Mouse (Mus musculus) right cerebral cortex, postnatal 36 days (tissue): Measurements from ENCODE around the gene Col13a1.

Experiments used
- DNase-seq, 2 experiments: peaks; one replicate each; pipeline ENCODE4 v3.0.0; 2022; ENCODE audit warnings: low spot score in 2 of 2, mixed read lengths in 1 of 2

Gene Col13a1

GRCm38 (mm10) chr10:61905308-61905707 is 73.6 kb downstream of the Col13a1 start:
- DNase-seq = peak in 1 of 2 experiments; percentile 8

- no peak for DNase-seq
Observed at GRCm38 (mm10) chr10:61898116-61898515, 80.8 kb downstream of the Col13a1 start.

GRCm38 (mm10) chr10:61894564-61894963 is 84.3 kb downstream of the Col13a1 start:
- DNase-seq = no peak

GRCm38 (mm10) chr10:61891138-61891537 is 87.8 kb downstream of the Col13a1 start:
- DNase-seq = no peak

- DNase-seq = no peak
Observed at GRCm38 (mm10) chr10:61890294-61890693, 88.6 kb downstream of the Col13a1 start.

GRCm38 (mm10) chr10:61879427-61879826 is 99.5 kb downstream of the Col13a1 start:
- DNase-seq = peak in 1 of 2 experiments; percentile 3

- peak in 1 of 2 experiments; percentile 4 for DNase-seq
Observed at GRCm38 (mm10) chr10:61877787-61878186, 101.1 kb downstream of the Col13a1 start.

- no peak for DNase-seq
Observed at GRCm38 (mm10) chr10:61869796-61870195, 109.1 kb downstream of the Col13a1 start.

- DNase-seq = no peak
Observed at GRCm38 (mm10) chr10:61866045-61866580, 112.8 kb downstream of the Col13a1 start.

GRCm38 (mm10) chr10:61859451-61859850 is 119.5 kb downstream of the Col13a1 start:
- DNase-seq = no peak

GRCm38 (mm10) chr10:61855139-61855675 is 123.7 kb downstream of the Col13a1 start:
- DNase-seq = no peak

- no peak for DNase-seq
Observed at GRCm38 (mm10) chr10:61852824-61853223, 126.1 kb downstream of the Col13a1 start.

- DNase-seq = no peak
Observed at GRCm38 (mm10) chr10:61848553-61848952, 130.4 kb downstream of the Col13a1 start.

GRCm38 (mm10) chr10:61845476-61845875 is 133.4 kb downstream of the Col13a1 start:
- no peak for DNase-seq

- no peak for DNase-seq
Observed at GRCm38 (mm10) chr10:61844475-61844874, 134.4 kb downstream of the Col13a1 start.

- no peak for DNase-seq
Observed at GRCm38 (mm10) chr10:61842261-61842660, 136.6 kb downstream of the Col13a1 start.

- no peak for DNase-seq
Observed at GRCm38 (mm10) chr10:61839326-61839725, 139.6 kb downstream of the Col13a1 start.

- peak in 1 of 2 experiments; percentile 19 for DNase-seq
Observed at GRCm38 (mm10) chr10:61838769-61839168, 140.1 kb downstream of the Col13a1 start.

GRCm38 (mm10) chr10:61837286-61837685 is 141.6 kb downstream of the Col13a1 start:
- no peak for DNase-seq

- DNase-seq = no peak
Observed at GRCm38 (mm10) chr10:61834288-61834687, 144.6 kb downstream of the Col13a1 start.

GRCm38 (mm10) chr10:61832713-61833112 is 146.2 kb downstream of the Col13a1 start:
- DNase-seq = no peak

GRCm38 (mm10) chr10:61831741-61832140 is 147.2 kb downstream of the Col13a1 start:
- DNase-seq = no peak

- no peak for DNase-seq
Observed at GRCm38 (mm10) chr10:61831251-61831650, 147.7 kb downstream of the Col13a1 start.

- no peak for DNase-seq
Observed at GRCm38 (mm10) chr10:61830817-61831216, 148.1 kb downstream of the Col13a1 start.
